14 mouse cellular contexts compared by ENCODE assay signal in genomic region chr17:30348031-30348430, GRCm38 (mm10).
DNase-seq lines count a peak whose midpoint lies in the region; ATAC-seq and TF ChIP-seq lines count a peak whose summit lies in the region.
"Had no signal": no experiment of that assay in that cellular context is flagged by ENCODE, and none has a peak within 500 bp of the region (broad histone marks: within the 10 kb centered on the region; RNA-seq: fewer than 3 reads in every experiment).

No protein-coding gene starts in this region.

- no peak for TF ChIP-seq CTCF in MEL (IDR thresholded peaks at IDR 0.05 in 2 of 3, conservative IDR thresholded peaks at IDR 0.05 in 1 of 3; ENCODE audit: control insufficient read depth in 1 of 3, insufficient read depth in 1 of 3, low read depth in 2 of 3, low read length in 3 of 3, poor library complexity in 1 of 3, severe bottlenecking in 1 of 3)

- no peak overlapping the region for H3K4me3 ChIP-seq in heart, embryonic 11.5 days (ENCODE audit: low read depth, low read length)
- no peak overlapping the region for H3K4me3 ChIP-seq in MEL (ENCODE audit: control insufficient read depth in 1 of 2, insufficient read depth in 1 of 2, low read depth in 2 of 2, low read length in 2 of 2)
- no peak overlapping the region for H3K4me3 ChIP-seq in forebrain, embryonic 15.5 days
- no peak overlapping the region for H3K4me3 ChIP-seq in midbrain, embryonic 11.5 days (ENCODE audit: low read depth, low read length)
- H3K4me3 ChIP-seq: embryonic facial prominence, embryonic 13.5 days; megakaryocyte, embryonic 14.5 days had no signal

- TF ChIP-seq POLR2A in MEL (IDR thresholded peaks at IDR 0.05; ENCODE audit: control insufficient read depth in 1 of 2, insufficient read depth in 1 of 2, low read depth in 1 of 2, low read length in 2 of 2, poor library complexity in 1 of 2), result 0 out of 4 replicates have a peak, but pooled peaks of 1 of the 2 experiments have one; percentile 1

- H3K4me2 ChIP-seq in heart, embryonic 11.5 days, result no peak overlapping the region
- no peak overlapping the region for H3K4me2 ChIP-seq in forebrain, embryonic 15.5 days (replicated peaks)
- H3K4me2 ChIP-seq in midbrain, embryonic 11.5 days, result no peak overlapping the region
- H3K4me2 ChIP-seq: embryonic facial prominence, embryonic 13.5 days had no signal

- 51% methylated on average over 2 of the region's 2 CpGs for whole genome bisulfite sequencing in heart, embryonic 11.5 days (ENCODE audit: insufficient replicate concordance)
- 80% methylated on average over 2 of the region's 2 CpGs for WGBS in forebrain, embryonic 15.5 days
- 70% methylated on average over 2 of the region's 2 CpGs for WGBS in midbrain, embryonic 11.5 days

- no peaks in the 10 kb centered on the region for H3K9me3 ChIP-seq in heart, embryonic 11.5 days (replicated peaks; ENCODE audit: control insufficient read depth, low read length)
- no peaks in the 10 kb centered on the region for H3K9me3 ChIP-seq in MEL (replicated peaks; ENCODE audit: insufficient read depth, low read length)
- H3K9me3 ChIP-seq in forebrain, embryonic 15.5 days, result no peaks in the 10 kb centered on the region
- H3K9me3 ChIP-seq in midbrain, embryonic 11.5 days (ENCODE audit: control insufficient read depth, low read length), result no peaks in the 10 kb centered on the region
- H3K9me3 ChIP-seq: embryonic facial prominence, embryonic 13.5 days; megakaryocyte, embryonic 14.5 days had no signal

- H3K4me1 ChIP-seq in heart, embryonic 11.5 days (ENCODE audit: control insufficient read depth, insufficient read depth, low read length), result peaks cover 19% of the 10 kb centered on the region
- peaks cover 6 to 25% of the 10 kb centered on the region in 2 experiments; a peak in 3 of 4 replicates for H3K4me1 ChIP-seq in MEL (ENCODE audit: control insufficient read depth in 1 of 2, insufficient read depth in 2 of 2, low read length in 2 of 2)
- H3K4me1 ChIP-seq in forebrain, embryonic 15.5 days, result peaks cover 35% of the 10 kb centered on the region
- peaks cover 14% of the 10 kb centered on the region for H3K4me1 ChIP-seq in midbrain, embryonic 11.5 days (ENCODE audit: control insufficient read depth, insufficient read depth, low read length)

- H3K27ac ChIP-seq in heart, embryonic 11.5 days (ENCODE audit: low read depth, low read length), result no peak overlapping the region
- peak overlapping the region; percentile 7; the same call in 1 of the 2 replicates for H3K27ac ChIP-seq in MEL (ENCODE audit: control insufficient read depth, low read depth, low read length)
- peak overlapping the region; percentile 75; the same call in 1 of the 2 replicates for H3K27ac ChIP-seq in forebrain, embryonic 15.5 days (replicated peaks)
- H3K27ac ChIP-seq in midbrain, embryonic 11.5 days (ENCODE audit: low read depth, low read length), result peak overlapping the region; percentile 69; the same call in 1 of the 2 replicates
- H3K27ac ChIP-seq: embryonic facial prominence, embryonic 13.5 days had no signal

- no peaks in the 10 kb centered on the region for H3K36me3 ChIP-seq in heart, embryonic 11.5 days (ENCODE audit: control insufficient read depth, insufficient read depth, low read length)
- H3K36me3 ChIP-seq in MEL (ENCODE audit: control insufficient read depth in 1 of 2, insufficient read depth in 2 of 2, low read length in 2 of 2), result peaks cover 0 to 31% of the 10 kb centered on the region in 2 experiments; a peak in 2 of 4 replicates
- no peaks in the 10 kb centered on the region for H3K36me3 ChIP-seq in forebrain, embryonic 15.5 days
- H3K36me3 ChIP-seq in midbrain, embryonic 11.5 days (ENCODE audit: control insufficient read depth, insufficient read depth, low read length), result no peaks in the 10 kb centered on the region
- H3K36me3 ChIP-seq: embryonic facial prominence, embryonic 13.5 days had no signal

- TF ChIP-seq RAD21 in MEL (IDR thresholded peaks at IDR 0.05; ENCODE audit: low read depth, low read length), result no peak

- ATAC-seq in heart, embryonic 11.5 days (replicated peaks; ENCODE audit: insufficient number of reproducible peaks, low FRiP score, low TSS enrichment), result no peak
- no peak for ATAC-seq in forebrain, embryonic 15.5 days (replicated peaks)
- ATAC-seq in midbrain, embryonic 11.5 days (ENCODE audit: low FRiP score), result no peak
- ATAC-seq in megakaryocyte, adult 5-6 weeks (ENCODE audit: poor library complexity, severe bottlenecking), result no peak

- H3K79me2 ChIP-seq in MEL (ENCODE audit: control insufficient read depth, insufficient read depth, low read length, poor library complexity), result no peaks in the 10 kb centered on the region

- no peak for TF ChIP-seq EP300 in MEL (IDR thresholded peaks at IDR 0.05; ENCODE audit: low read depth in 1 of 2, low read length in 2 of 2)

- peak; percentile 57 for DNase-seq in heart, adult 11 months
- no peak for DNase-seq in MEL (ENCODE audit: low read depth, low spot score)
- DNase-seq in midbrain, embryonic 11.5 days (ENCODE audit: low spot score, missing footprints), result peak; percentile 79
- DNase-seq in left cerebral cortex, adult 9 months (ENCODE audit: low spot score in 2 of 2), result no peak
- no peak for DNase-seq in testis, postnatal 14 days (ENCODE audit: low spot score)
- DNase-seq: cerebellum, adult 9-10 months; kidney, adult 11 months; lung, adult 2 months; thymus, postnatal 36 days had no signal

- no peak overlapping the region for H3K9ac ChIP-seq in heart, embryonic 11.5 days (ENCODE audit: low read depth, low read length)
- H3K9ac ChIP-seq in MEL (ENCODE audit: control insufficient read depth, low read depth, low read length, poor library complexity, severe bottlenecking), result no peak overlapping the region
- H3K9ac ChIP-seq in forebrain, embryonic 15.5 days (replicated peaks), result no peak overlapping the region
- H3K9ac ChIP-seq in midbrain, embryonic 11.5 days (ENCODE audit: low read length), result no peak overlapping the region
- H3K9ac ChIP-seq: embryonic facial prominence, embryonic 13.5 days had no signal

- no peaks in the 10 kb centered on the region; the same call in 1 of the 2 replicates for H3K27me3 ChIP-seq in heart, embryonic 11.5 days (ENCODE audit: control insufficient read depth, insufficient read depth, low read length)
- H3K27me3 ChIP-seq in MEL (ENCODE audit: control insufficient read depth in 1 of 2, insufficient read depth in 2 of 2, low read length in 2 of 2), result no peaks in the 10 kb centered on the region
- H3K27me3 ChIP-seq in forebrain, embryonic 15.5 days, result no peaks in the 10 kb centered on the region
- H3K27me3 ChIP-seq in midbrain, embryonic 11.5 days (ENCODE audit: control insufficient read depth, insufficient read depth, low read length), result no peaks in the 10 kb centered on the region
- H3K27me3 ChIP-seq: embryonic facial prominence, embryonic 13.5 days had no signal

TF ChIP-seq in MEL, 35 proteins besides CTCF, POLR2A, EP300 and RAD21:
- TF ChIP-seq ELF1 (IDR thresholded peaks at IDR 0.05; ENCODE audit: low read depth, low read length), result no peak
- TF ChIP-seq MAFK (IDR thresholded peaks at IDR 0.05; ENCODE audit: borderline replicate concordance, low read depth, low read length), result no peak
- TF ChIP-seq MYC (IDR thresholded peaks at IDR 0.05; ENCODE audit: low read depth, low read length), result no peak
- TF ChIP-seq SMC3 (IDR thresholded peaks at IDR 0.05; ENCODE audit: low read depth, low read length), result no peak
- TF ChIP-seq ZC3H11A (IDR thresholded peaks at IDR 0.05; ENCODE audit: low read depth, low read length), result no peak
- no peak for TF ChIP-seq USF2 (IDR thresholded peaks at IDR 0.05; ENCODE audit: borderline replicate concordance in 1 of 2, insufficient read depth in 1 of 2, low read depth in 1 of 2, low read length in 2 of 2)
- TF ChIP-seq CHD1 (IDR thresholded peaks at IDR 0.05; ENCODE audit: low read depth, low read length), result no peak

Comparison
In these comparisons a context has a peak if more than half of its experiments do, and no peak if none do; other contexts are left out.
1. DNase-seq: peak in heart, adult 11 months (single experiment) and midbrain, embryonic 11.5 days (single experiment); none in MEL (single experiment), left cerebral cortex, adult 9 months (0 of 2) and testis, postnatal 14 days (single experiment).